Mouse (Mus musculus) olfactory bulb, adult 2 months (tissue): ENCODE data around the gene Adgrb2.

Experiments used
- CTCF ChIP-seq: fragments of 200-500 bp; IDR thresholded peaks from 2 replicates; pipeline ENCODE4 v1.5.1; 2012; ENCODE audit warnings: low read depth, mild to moderate bottlenecking, low read length, moderate library complexity; ENCODE audit not compliant: insufficient read depth
- POLR2A ChIP-seq: fragments of 200-500 bp; IDR thresholded peaks from 2 replicates; pipeline ENCODE4 v1.6.1; 2012; ENCODE audit warnings: mild to moderate bottlenecking, low read depth, low read length, moderate library complexity; ENCODE audit not compliant: insufficient read depth

DNA sequence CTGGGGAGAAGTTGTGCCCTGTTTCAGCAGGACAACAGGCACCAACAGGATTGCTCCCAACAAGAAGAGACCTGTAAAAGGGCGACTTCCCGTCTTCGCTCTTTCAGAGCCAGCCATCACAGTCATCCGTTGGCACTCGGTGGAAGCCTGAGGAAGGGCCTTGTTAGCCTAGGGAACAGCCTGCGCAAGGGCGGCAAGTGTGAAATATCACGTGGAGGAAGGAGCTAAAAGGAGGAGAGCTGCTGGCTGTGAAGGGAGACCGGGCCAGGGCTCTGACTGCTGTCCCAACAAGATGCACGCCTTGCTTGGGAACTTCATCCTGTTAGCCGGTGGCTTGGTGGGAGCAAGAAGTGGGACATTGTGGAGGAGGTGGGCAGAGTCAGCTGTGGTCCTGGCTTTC lies 13.5 kb downstream of the Adgrb2 start:
- TF ChIP-seq POLR2A (no peak), CTCF (no peak)
